Mouse (Mus musculus) midbrain, embryonic 11.5 days (tissue): ENCODE results near the gene Susd1. TPM values are rescaled to one million over a fixed set of nuclear protein-coding genes. Genes with fewer than 3 reads are reported as not detected.

ENCODE experiments used
- ATAC-seq: fragments of 200-750 bp; cut with Nextera tagmentation; 2 replicates; pipeline ENCODE4 v1.8.0; 2017; ENCODE audit warnings: moderate TSS enrichment, moderate library complexity; ENCODE audit not compliant: low FRiP score
- DNase-seq: peaks from one replicate; pipeline ENCODE4 v3.0.0; 2015; ENCODE audit warnings: low spot score; ENCODE audit errors: missing footprints
- H3K27ac ChIP-seq: fragments of 300-500 bp; sonication (generic); 2 replicates; pipeline ENCODE4 v1.5.1; 2014; ENCODE audit warnings: low read depth, low read length
- H3K27me3 ChIP-seq: fragments of 300-500 bp; sonication (generic); 2 replicates; pipeline ENCODE4 v1.6.1; 2014; ENCODE audit warnings: mild to moderate bottlenecking, low read length, moderate library complexity, mixed read lengths; ENCODE audit not compliant: control insufficient read depth, insufficient read depth
- H3K36me3 ChIP-seq: fragments of 300-500 bp; sonication (generic); 2 replicates; pipeline ENCODE4 v1.6.1; 2014; ENCODE audit warnings: mild to moderate bottlenecking, low read length, moderate library complexity, mixed read lengths; ENCODE audit not compliant: control insufficient read depth, insufficient read depth
- H3K4me1 ChIP-seq: fragments of 300-500 bp; sonication (generic); 2 replicates; pipeline ENCODE4 v1.6.1; 2014; ENCODE audit warnings: low read length; ENCODE audit not compliant: control insufficient read depth, insufficient read depth
- H3K4me2 ChIP-seq: fragments of 300-500 bp; sonication (generic); 2 replicates; pipeline ENCODE4 v1.6.1; 2014; ENCODE audit warnings: mild to moderate bottlenecking, moderate library complexity
- H3K4me3 ChIP-seq: fragments of 300-500 bp; sonication (generic); 2 replicates; pipeline ENCODE4 v1.5.1; 2014; ENCODE audit warnings: low read depth, low read length
- H3K9ac ChIP-seq: fragments of 300-500 bp; sonication (generic); 2 replicates; pipeline ENCODE4 v1.6.1; 2014; ENCODE audit warnings: low read length
- H3K9me3 ChIP-seq: fragments of 300-500 bp; sonication (generic); 2 replicates; pipeline ENCODE4 v1.6.1; 2016; ENCODE audit warnings: low read length; ENCODE audit not compliant: control insufficient read depth
- WGBS: fragments of 180-500 bp; shearing (Covaris S2); extraction: QIAGEN DNeasy Blood & Tissue Kit; methylation state at CpG from one replicate; pipeline ENCODE4 v1.1.7; 2014; 5-methylcytosine and 5-hydroxymethylcytosine counted together
- polyA plus RNA-seq: library from polyadenylated mRNA; unstranded; fragments of >200 nt; fragmentation: Nextera tagmentation; extraction: Ambion mirVana; gene quantifications from 2 replicates; pipeline ENCODE4 v1.2.1, GENCODE M21; 2014

The Susd1 gene
- polyA plus RNA-seq, 1 experiment from 2014 or later = 1.0 TPM

- H3K9ac ChIP-seq = no peak overlapping the region
- no peaks in the 10 kb centered on the region for H3K4me1 ChIP-seq
- no peaks in the 10 kb centered on the region for H3K27me3 ChIP-seq
- H3K9me3 ChIP-seq = no peaks in the 10 kb centered on the region
- DNase-seq (no peak), ATAC-seq (no peak)
- no peak overlapping the region for H3K27ac ChIP-seq
- 88% methylated on average over 4 of the region's 4 CpGs for WGBS
- no peaks in the 10 kb centered on the region for H3K36me3 ChIP-seq
- no peak overlapping the region for H3K4me2 ChIP-seq
- H3K4me3 ChIP-seq = no peak overlapping the region
Measured at GRCm38 (mm10) chr4:59274136-59274535, 164.3 kb downstream of the Susd1 start.

- ATAC-seq = no peak
- H3K4me2 ChIP-seq = no peak overlapping the region
- H3K27me3 ChIP-seq = no peaks in the 10 kb centered on the region
- H3K9ac ChIP-seq = no peak overlapping the region
- no peaks in the 10 kb centered on the region for H3K9me3 ChIP-seq
- no peaks in the 10 kb centered on the region for H3K4me1 ChIP-seq
- no peak overlapping the region for H3K27ac ChIP-seq
- no peak overlapping the region for H3K4me3 ChIP-seq
- 77% methylated on average over 1 of the region's 1 CpGs for WGBS
- no peaks in the 10 kb centered on the region for H3K36me3 ChIP-seq
- peak; percentile 78 for DNase-seq
Measured at GRCm38 (mm10) chr4:59273342-59273741, 165.1 kb downstream of the Susd1 start.

DNA sequence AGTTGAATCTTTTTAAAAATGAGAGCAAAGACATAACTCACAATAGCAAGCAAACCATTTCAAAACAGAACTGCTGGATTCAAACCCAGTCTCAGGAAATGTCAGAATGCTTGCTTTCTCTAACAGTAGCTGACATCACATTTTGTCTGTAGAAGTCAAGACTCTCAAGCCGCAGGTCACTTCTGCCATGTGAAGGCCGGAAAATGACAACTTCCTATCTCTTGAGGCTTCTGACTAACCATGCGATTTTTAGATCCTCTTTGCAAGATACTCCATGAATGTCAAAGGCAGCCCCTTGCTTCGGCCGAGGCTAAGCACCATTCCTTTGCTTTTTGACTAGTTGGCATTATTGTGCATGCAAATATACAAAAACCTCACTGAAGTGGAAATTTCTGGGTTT, 172.8 kb downstream of the Susd1 start:
- ATAC-seq = no peak
- DNase-seq = no peak
- no peaks in the 10 kb centered on the region for H3K4me1 ChIP-seq
- no peaks in the 10 kb centered on the region for H3K9me3 ChIP-seq
- no peaks in the 10 kb centered on the region for H3K27me3 ChIP-seq
- H3K4me2 ChIP-seq = no peak overlapping the region
- H3K36me3 ChIP-seq = no peaks in the 10 kb centered on the region
- WGBS = 94% methylated on average over 5 of the region's 5 CpGs
- H3K9ac ChIP-seq = no peak overlapping the region
- no peak overlapping the region for H3K4me3 ChIP-seq
- H3K27ac ChIP-seq = no peak overlapping the region

GRCm38 (mm10) chr4:59265182-59265581, 173.3 kb downstream of the Susd1 start:
- WGBS = 83% methylated on average over 5 of the region's 5 CpGs
- no peaks in the 10 kb centered on the region for H3K27me3 ChIP-seq
- no peak overlapping the region for H3K4me3 ChIP-seq
- no peak overlapping the region for H3K4me2 ChIP-seq
- no peaks in the 10 kb centered on the region for H3K4me1 ChIP-seq
- DNase-seq = peak; percentile 28
- H3K27ac ChIP-seq = no peak overlapping the region
- no peak overlapping the region for H3K9ac ChIP-seq
- no peaks in the 10 kb centered on the region for H3K36me3 ChIP-seq
- no peak for ATAC-seq
- H3K9me3 ChIP-seq = no peaks in the 10 kb centered on the region

Other genes starting within 250 kb of the Susd1 start
- 12.8 and 12.9 TPM in 2 replicates for gene Ugcg, start 249.4 kb downstream of the Susd1 start, polyA plus RNA-seq
- 29.6 and 31.1 TPM in 2 replicates for gene Ptbp3, start 110.7 kb upstream of the Susd1 start, polyA plus RNA-seq
- 30.6 and 34.2 TPM in 2 replicates for gene Hsdl2, start 142.9 kb upstream of the Susd1 start, polyA plus RNA-seq
- gene E130308A19Rik, start 187.6 kb upstream of the Susd1 start, polyA plus RNA-seq = 43.2 and 49.0 TPM in 2 replicates